Mouse (Mus musculus): ENCODE measurements around the gene Fam240a.

The Fam240a gene

GRCm38 (mm10) chr9:110945343-110945742 is 28.7 kb upstream of the Fam240a start:
- no peak for DNase-seq (ENCODE audit: low spot score in 2 of 2)

DNA sequence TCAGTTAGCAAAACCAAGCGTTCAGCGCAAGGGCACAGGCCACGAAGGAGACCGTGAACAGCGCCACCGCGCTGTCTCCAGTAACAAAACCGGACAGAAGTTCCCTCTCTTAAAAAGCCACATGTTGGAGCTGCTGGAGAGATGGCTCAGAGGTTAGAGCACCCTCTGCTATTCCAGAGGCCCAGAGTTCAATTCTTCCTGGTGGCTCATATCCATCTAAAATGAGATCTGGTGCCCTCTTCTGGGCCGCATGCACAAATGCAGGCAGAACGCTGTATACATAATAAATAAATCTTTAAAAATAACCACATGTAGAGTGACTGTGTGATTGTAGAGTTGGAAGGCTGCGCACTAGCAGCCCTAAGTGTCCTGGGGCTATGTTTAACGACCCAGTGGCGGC is 27.6 kb upstream of the Fam240a start:
- no peak for DNase-seq (ENCODE audit: low spot score in 2 of 2)

- DNase-seq (ENCODE audit: low spot score in 2 of 2): no peak
Observed at GRCm38 (mm10) chr9:110937506-110938490, 21.1 kb upstream of the Fam240a start.

GRCm38 (mm10) chr9:110935941-110936340 is 19.3 kb upstream of the Fam240a start:
- peak; percentile 50 to 55 for DNase-seq (ENCODE audit: low spot score in 2 of 2)

DNA sequence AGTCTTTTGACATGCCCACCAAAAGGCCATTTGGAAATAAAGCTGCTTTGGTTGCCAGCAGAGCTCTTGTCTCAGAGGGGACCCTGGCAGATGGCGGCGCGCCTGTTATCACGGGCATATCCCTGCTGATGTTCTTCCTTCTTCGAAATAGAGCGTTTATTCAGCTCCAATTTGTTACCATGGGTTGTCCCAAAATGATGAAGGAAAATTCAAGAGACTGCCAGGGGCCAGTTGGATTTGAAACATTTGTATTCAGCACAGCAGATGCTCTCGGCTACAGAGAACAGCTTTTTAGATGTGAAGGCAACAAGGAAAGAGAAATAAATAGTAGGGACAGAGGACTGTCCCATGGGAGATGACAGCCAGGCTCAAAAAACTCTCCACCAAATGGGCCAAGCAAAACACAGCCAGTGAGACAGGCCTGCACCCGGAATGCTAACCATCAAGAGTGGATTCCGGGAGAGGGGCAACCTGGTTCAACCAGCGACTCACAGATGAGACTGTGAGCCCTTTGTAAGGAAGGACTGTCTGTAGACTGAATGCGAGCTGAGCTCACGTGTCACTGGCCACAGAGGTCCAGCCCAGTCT is 17.3 kb upstream of the Fam240a start:
- DNase-seq (ENCODE audit: low spot score in 2 of 2): peak; percentile 45 to 53

DNA sequence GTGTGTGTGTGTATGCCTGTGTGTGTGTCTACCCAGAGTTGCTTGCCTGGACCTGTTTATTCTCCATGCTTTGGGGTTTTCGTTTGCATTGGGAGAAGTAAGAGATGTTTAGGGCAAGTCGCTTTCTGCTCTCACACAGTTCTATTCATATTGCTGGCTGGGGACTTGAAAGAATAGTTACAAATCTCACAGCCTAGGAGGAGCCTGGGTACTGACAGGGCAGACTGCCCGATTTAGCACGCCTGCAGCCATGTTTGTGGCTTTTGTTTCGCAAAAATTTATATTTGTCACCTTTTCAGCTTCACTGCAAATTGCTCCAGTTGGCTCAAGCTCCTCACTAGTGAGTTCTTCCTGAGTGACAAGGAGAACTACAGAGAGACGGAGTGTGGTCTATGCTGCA is 14.9 kb upstream of the Fam240a start:
- DNase-seq (ENCODE audit: low spot score in 2 of 2): no peak

- DNase-seq (ENCODE audit: low spot score in 2 of 2): peak; percentile 21 to 64
Observed at GRCm38 (mm10) chr9:110922759-110923158, 6.1 kb upstream of the Fam240a start.

- DNase-seq (ENCODE audit: low spot score in 2 of 2): peak; percentile 17 to 63
Observed at GRCm38 (mm10) chr9:110920665-110921419, 4.2 kb upstream of the Fam240a start.

DNA sequence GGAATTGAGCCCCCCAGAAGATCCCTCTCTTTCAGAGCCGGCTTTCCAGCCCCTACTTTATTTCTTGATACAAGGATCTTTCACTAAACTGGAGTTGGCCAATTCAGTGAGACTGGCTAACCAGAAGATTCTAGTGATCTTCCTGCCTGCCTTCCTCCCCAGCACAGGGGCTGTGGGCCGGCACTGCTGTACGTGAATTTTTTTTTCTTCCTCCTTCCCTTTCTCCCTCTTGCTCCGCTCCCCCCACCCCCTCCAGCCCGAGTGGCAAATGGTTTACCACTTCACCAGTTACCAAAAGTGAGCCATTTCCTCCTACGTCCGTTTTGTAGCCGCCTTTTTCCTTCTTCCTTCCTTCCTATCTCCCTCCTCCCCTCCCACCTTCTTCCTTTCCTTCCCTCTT is 1.2 kb downstream of the Fam240a start:
- DNase-seq (ENCODE audit: low spot score in 2 of 2): no peak

GRCm38 (mm10) chr9:110914631-110915236 is 1.9 kb downstream of the Fam240a start:
- no peak for DNase-seq (ENCODE audit: low spot score in 2 of 2)

GRCm38 (mm10) chr9:110909371-110909967 is 7.2 kb downstream of the Fam240a start:
- DNase-seq (ENCODE audit: low spot score in 2 of 2): no peak

DNA sequence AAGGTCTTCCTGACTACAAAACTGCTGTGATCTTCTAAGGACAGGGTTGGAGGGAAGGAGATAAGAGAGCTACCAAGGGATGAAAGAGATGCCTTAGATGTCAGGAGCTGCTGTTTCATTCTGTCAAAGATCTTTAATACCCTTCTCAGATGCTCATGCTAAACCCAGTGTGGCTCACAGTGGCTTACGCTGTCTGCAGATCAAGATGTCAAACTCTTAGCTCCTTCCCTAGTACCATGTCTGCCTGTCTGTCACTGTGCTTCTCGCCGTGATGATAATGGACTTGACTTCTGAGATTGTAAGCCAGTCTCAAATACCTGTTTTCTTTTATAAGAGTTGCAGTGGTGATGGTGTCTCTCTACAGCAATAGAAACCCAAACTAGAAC is 8.0 kb downstream of the Fam240a start:
- DNase-seq (ENCODE audit: low spot score in 2 of 2): no peak

- no peak for DNase-seq (ENCODE audit: low spot score in 2 of 2)
Observed at GRCm38 (mm10) chr9:110907838-110908630, 8.6 kb downstream of the Fam240a start.

GRCm38 (mm10) chr9:110907201-110907837 is 9.3 kb downstream of the Fam240a start:
- DNase-seq (ENCODE audit: low spot score in 2 of 2): no peak

DNA sequence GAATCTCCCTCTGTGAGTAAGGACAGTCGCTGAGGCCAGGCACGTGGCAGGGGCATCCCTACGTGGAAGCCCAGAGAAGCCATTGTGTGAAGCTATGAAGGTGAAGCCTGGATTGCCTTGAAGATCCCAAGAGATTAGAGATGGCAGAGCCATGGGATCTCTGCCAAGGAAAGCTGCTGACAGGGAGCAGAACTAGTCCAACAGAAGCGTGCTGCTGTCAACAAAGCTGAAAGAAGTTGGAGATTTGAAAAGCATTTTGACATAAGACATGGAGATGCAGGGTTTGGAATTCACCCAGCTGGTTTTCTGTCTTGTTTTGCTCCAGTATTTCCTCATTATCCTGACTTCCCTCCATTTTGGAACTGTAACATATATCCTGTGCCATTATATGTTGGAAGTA is 14.4 kb downstream of the Fam240a start:
- DNase-seq (ENCODE audit: low spot score in 2 of 2): no peak

DNA sequence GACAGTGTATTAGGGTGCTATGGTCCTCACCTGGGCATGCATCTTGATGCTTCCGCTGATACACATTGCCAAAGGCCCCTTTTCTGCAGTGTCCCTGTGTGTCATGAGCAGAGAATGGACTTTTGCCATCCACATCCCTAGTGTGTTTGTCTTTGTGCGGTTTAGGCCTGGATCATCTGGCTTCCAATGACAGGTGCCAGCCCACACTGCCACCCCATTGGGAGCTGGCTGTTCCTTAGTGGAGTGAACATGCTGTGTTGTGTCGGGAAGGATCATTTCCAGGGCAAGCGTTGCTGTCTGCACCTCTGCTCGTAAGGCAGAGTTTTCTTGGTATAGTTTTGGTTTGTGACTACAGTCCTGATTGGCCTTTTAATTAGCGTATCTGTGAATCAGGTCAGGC is 15.5 kb downstream of the Fam240a start:
- DNase-seq (ENCODE audit: low spot score in 2 of 2): no peak

- DNase-seq (ENCODE audit: low spot score in 2 of 2): no peak
Observed at GRCm38 (mm10) chr9:110899451-110900008, 17.1 kb downstream of the Fam240a start.

GRCm38 (mm10) chr9:110896595-110896994 is 20.1 kb downstream of the Fam240a start:
- no peak for DNase-seq (ENCODE audit: low spot score in 2 of 2)

GRCm38 (mm10) chr9:110895994-110896393 is 20.7 kb downstream of the Fam240a start:
- no peak for DNase-seq (ENCODE audit: low spot score in 2 of 2)

GRCm38 (mm10) chr9:110895507-110895906 is 21.2 kb downstream of the Fam240a start:
- DNase-seq (ENCODE audit: low spot score in 2 of 2): no peak

Data from heart, adult 9 months (tissue).